Mouse (Mus musculus): ENCODE data around the gene Sbno1. TPM values are rescaled to one million over a fixed set of nuclear protein-coding genes. Genes with fewer than 3 reads are reported as not detected.

The Sbno1 gene
- polyA plus RNA-seq, 1 experiment from 2014 or later: 102 TPM

DNA sequence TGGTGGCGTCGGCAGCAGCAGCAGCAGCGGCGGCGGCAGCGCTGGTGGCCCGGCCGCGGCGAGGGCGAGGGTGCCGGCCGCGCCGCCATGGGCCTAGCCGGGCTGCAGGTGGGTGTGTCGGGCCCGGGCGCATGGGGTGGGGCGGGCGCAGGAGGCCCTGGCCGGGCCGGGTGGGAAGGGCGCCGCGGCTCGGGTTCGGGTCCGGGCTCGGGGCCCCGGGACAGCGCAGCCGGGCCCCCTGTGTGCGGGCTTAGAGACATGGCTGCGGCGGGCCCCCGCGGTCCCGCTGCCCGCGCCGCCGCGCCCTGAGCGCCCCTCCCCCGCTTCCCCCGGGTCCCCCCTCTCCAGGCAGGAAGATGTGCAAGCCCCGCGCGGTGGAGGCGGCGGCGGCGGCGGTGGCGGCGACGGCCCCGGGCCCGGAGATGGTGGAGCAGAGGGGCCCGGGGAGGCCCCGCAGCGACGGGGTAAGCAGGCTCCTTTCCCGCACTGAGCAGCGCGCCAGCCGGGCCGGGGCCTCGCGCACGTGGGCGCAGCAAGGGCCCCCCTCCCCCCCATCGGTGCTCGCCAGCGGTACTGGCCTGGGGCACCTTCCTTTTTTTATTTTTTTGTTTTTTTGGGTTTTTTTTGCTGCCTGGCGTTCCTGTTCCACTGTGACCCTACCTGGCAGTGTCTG is 20.0 kb upstream of the Sbno1 start:
- Histone ChIP-seq H3K9me3 (ENCODE audit: control insufficient read depth, low read length) (no peaks in the 10 kb centered on the region), H3K9ac (replicated peaks; ENCODE audit: low read depth, low read length) (peak overlapping the region; percentile 93), H3K4me3 (ENCODE audit: low read depth, low read length) (peak overlapping the region; percentile 84), H3K4me2 (ENCODE audit: low read depth, low read length) (peak overlapping the region; percentile 93), H3K27ac (ENCODE audit: low read depth, low read length) (peak overlapping the region; percentile 74), H3K27me3 (ENCODE audit: control insufficient read depth, insufficient read depth, low read length) (no peaks in the 10 kb centered on the region), H3K36me3 (ENCODE audit: control insufficient read depth, insufficient read depth, low read length) (peaks cover 32% of the 10 kb centered on the region), H3K4me1 (ENCODE audit: control insufficient read depth, insufficient read depth, low read length) (peaks cover 14% of the 10 kb centered on the region)
- WGBS: 1% methylated on average over 34 of the region's 77 CpGs
- peak; percentile 58 for ATAC-seq (ENCODE audit: low read depth)

- Histone ChIP-seq H3K9ac (replicated peaks; ENCODE audit: low read depth, low read length) (peak overlapping the region; percentile 93), H3K27me3 (ENCODE audit: control insufficient read depth, insufficient read depth, low read length) (no peaks in the 10 kb centered on the region), H3K4me3 (ENCODE audit: low read depth, low read length) (peak overlapping the region; percentile 84), H3K4me2 (ENCODE audit: low read depth, low read length) (peak overlapping the region; percentile 93), H3K36me3 (ENCODE audit: control insufficient read depth, insufficient read depth, low read length) (peaks cover 25% of the 10 kb centered on the region), H3K9me3 (ENCODE audit: control insufficient read depth, low read length) (no peaks in the 10 kb centered on the region), H3K4me1 (ENCODE audit: control insufficient read depth, insufficient read depth, low read length) (peaks cover 14% of the 10 kb centered on the region), H3K27ac (ENCODE audit: low read depth, low read length) (peak overlapping the region; percentile 74; the same call in 1 of the 2 replicates)
- peak; percentile 95 for ATAC-seq (ENCODE audit: low read depth)
- WGBS: 6% methylated on average over 47 of the region's 66 CpGs
Measured at GRCm38 (mm10) chr5:124444661-124445561, 19.1 kb upstream of the Sbno1 start.

DNA sequence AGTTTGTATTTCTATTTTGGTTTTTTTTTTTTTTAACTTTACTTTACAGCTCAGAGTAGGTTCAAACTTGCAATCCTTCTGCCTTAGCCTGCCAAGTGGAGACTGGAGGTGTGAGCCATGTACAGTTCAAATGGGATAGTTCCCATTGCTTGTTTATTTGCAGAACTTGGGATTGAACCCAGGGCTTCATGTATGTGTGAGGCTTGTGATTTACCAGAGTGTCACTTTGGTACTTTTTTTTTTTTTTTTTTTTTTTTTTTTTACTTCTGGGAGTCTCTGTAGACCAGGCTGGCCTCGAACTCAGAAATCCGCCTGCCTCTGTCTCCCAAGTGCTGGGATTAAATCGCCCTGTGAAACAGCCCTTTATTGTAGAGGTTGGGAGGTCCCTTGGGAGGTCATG is 18.4 kb upstream of the Sbno1 start:
- Histone ChIP-seq H3K4me2 (ENCODE audit: low read depth, low read length) (no peak overlapping the region), H3K27me3 (ENCODE audit: control insufficient read depth, insufficient read depth, low read length) (no peaks in the 10 kb centered on the region), H3K27ac (ENCODE audit: low read depth, low read length) (no peak overlapping the region), H3K9ac (replicated peaks; ENCODE audit: low read depth, low read length) (no peak overlapping the region), H3K36me3 (ENCODE audit: control insufficient read depth, insufficient read depth, low read length) (peaks cover 19% of the 10 kb centered on the region), H3K4me3 (ENCODE audit: low read depth, low read length) (peak overlapping the region; percentile 84; the same call in 1 of the 2 replicates), H3K4me1 (ENCODE audit: control insufficient read depth, insufficient read depth, low read length) (peaks cover 14% of the 10 kb centered on the region), H3K9me3 (ENCODE audit: control insufficient read depth, low read length) (no peaks in the 10 kb centered on the region)
- WGBS: 77% methylated on average over 3 of the region's 3 CpGs
- no peak for ATAC-seq (ENCODE audit: low read depth)

DNA sequence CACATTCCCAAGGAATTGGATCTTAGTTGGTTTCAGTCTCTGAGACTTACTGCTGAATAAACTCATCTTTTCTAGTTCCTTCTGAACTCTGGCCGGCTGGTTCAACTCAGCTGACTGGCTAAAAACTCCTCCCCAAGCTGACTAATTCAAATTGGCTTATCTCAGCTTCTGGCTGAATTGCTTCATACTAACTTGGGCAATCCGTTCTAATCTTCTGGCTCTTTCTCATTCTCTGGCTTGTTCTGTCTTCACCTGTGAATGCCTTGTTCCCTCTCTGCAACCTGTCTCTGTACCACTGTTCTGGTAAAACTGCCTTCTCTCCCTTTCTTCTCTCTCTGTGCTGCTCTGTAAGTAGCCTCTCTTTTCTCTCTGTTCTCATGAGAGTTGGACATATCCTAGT is 16.8 kb upstream of the Sbno1 start:
- peaks cover 3% of the 10 kb centered on the region; the same call in 1 of the 2 replicates for H3K36me3 ChIP-seq (ENCODE audit: control insufficient read depth, insufficient read depth, low read length)
- no peak overlapping the region for H3K4me3 ChIP-seq (ENCODE audit: low read depth, low read length)
- no peak overlapping the region for H3K9ac ChIP-seq (replicated peaks; ENCODE audit: low read depth, low read length)
- H3K4me1 ChIP-seq (ENCODE audit: control insufficient read depth, insufficient read depth, low read length): peaks cover 14% of the 10 kb centered on the region
- no peak overlapping the region for H3K4me2 ChIP-seq (ENCODE audit: low read depth, low read length)
- no peak overlapping the region for H3K27ac ChIP-seq (ENCODE audit: low read depth, low read length)
- H3K9me3 ChIP-seq (ENCODE audit: control insufficient read depth, low read length): no peaks in the 10 kb centered on the region
- 93% methylated on average over 2 of the region's 2 CpGs for WGBS
- no peak for ATAC-seq (ENCODE audit: low read depth)
- H3K27me3 ChIP-seq (ENCODE audit: control insufficient read depth, insufficient read depth, low read length): no peaks in the 10 kb centered on the region

GRCm38 (mm10) chr5:124440094-124440701 is 14.4 kb upstream of the Sbno1 start:
- no peaks in the 10 kb centered on the region for H3K36me3 ChIP-seq (ENCODE audit: control insufficient read depth, insufficient read depth, low read length)
- peak overlapping the region; percentile 18; the same call in 1 of the 2 replicates for H3K27ac ChIP-seq (ENCODE audit: low read depth, low read length)
- peaks cover 5% of the 10 kb centered on the region for H3K4me1 ChIP-seq (ENCODE audit: control insufficient read depth, insufficient read depth, low read length)
- H3K4me3 ChIP-seq (ENCODE audit: low read depth, low read length): peak overlapping the region; percentile 66
- H3K9ac ChIP-seq (replicated peaks; ENCODE audit: low read depth, low read length): peak overlapping the region; percentile 60
- WGBS: 2% methylated on average over 30 of the region's 30 CpGs
- no peaks in the 10 kb centered on the region for H3K9me3 ChIP-seq (ENCODE audit: control insufficient read depth, low read length)
- H3K4me2 ChIP-seq (ENCODE audit: low read depth, low read length): peak overlapping the region; percentile 98
- peak; percentile 76 for ATAC-seq (ENCODE audit: low read depth)
- no peaks in the 10 kb centered on the region for H3K27me3 ChIP-seq (ENCODE audit: control insufficient read depth, insufficient read depth, low read length)

DNA sequence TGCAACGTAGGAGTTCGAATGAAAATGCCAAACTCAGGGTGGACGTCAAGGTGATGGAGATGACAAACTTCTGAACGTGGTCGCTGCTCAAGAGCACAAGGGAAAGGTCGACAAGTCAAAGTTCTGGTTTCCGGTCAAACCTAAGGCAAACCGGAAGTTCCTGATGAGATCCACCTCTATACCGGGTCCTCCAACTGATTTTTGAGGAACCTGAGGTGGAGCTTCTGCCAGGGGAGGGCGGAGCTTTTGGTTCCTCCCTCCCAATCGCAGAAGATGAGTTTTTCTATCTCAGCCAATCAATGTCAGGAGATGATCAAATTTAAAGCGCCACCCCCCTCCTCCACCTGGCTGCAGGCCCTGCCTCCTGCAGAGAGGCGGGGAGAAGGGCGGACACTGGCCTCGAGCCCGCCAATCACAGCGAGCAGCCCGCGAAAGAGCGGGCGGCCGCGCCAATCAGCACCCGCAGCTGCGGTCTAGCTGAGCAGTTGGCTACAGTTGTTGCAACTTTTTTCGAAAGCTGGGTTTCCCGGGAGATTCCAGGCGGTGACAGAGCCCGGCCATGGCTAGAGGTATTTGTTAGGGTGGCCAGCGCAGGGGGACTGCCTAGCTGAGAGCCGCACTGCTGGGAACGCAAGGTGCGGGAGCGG is 13.8 kb upstream of the Sbno1 start, which contains the start of gene Kmt5a:
Gene Kmt5a, plus strand, starts transcription at position 484 of the 647 bp plus-strand sequence.
- H3K27ac ChIP-seq (ENCODE audit: low read depth, low read length): peak within 1 kb of the TSS; percentile 18; the same call in 1 of the 2 replicates
- 1% methylated on average over 33 of the region's 34 CpGs for WGBS

DNA sequence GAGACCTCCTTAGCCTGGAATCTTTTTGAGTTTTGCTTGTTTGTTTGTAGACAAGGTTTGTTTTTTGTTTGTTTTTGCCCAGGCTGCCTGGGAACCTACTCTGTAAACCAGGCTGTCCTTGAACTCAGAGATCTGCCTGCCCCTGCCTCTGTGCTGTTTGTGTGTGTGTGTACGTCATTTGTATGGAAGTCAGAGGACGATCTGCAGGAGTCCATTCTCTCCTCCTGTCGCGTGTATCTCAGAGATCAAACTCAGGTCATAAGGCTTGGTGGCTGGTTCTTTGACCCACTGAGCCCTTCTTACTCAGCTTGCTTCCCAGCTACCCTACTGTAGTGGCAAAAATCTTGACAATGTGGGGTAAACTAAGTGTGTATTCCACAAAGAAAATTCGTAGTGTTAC is 12.9 kb upstream of the Sbno1 start:
- no peak overlapping the region; the same call in 1 of the 2 replicates for H3K4me2 ChIP-seq (ENCODE audit: low read depth, low read length)
- peak overlapping the region; percentile 66; the same call in 1 of the 2 replicates for H3K4me3 ChIP-seq (ENCODE audit: low read depth, low read length)
- H3K4me1 ChIP-seq (ENCODE audit: control insufficient read depth, insufficient read depth, low read length): no peaks in the 10 kb centered on the region; the same call in none of the 2 replicates
- H3K36me3 ChIP-seq (ENCODE audit: control insufficient read depth, insufficient read depth, low read length): no peaks in the 10 kb centered on the region
- ATAC-seq (ENCODE audit: low read depth): no peak
- no peaks in the 10 kb centered on the region for H3K27me3 ChIP-seq (ENCODE audit: control insufficient read depth, insufficient read depth, low read length)
- no peaks in the 10 kb centered on the region for H3K9me3 ChIP-seq (ENCODE audit: control insufficient read depth, low read length)
- no peak overlapping the region for H3K9ac ChIP-seq (replicated peaks; ENCODE audit: low read depth, low read length)
- H3K27ac ChIP-seq (ENCODE audit: low read depth, low read length): no peak overlapping the region
- 66% methylated on average over 5 of the region's 5 CpGs for WGBS

More for the DNA sequence above, 13.8 kb upstream of the Sbno1 start, which contains the start of gene Kmt5a:
- H3K4me1 ChIP-seq (ENCODE audit: control insufficient read depth, insufficient read depth, low read length): peaks cover 2% of the 10 kb centered on the region
- no peaks in the 10 kb centered on the region for H3K9me3 ChIP-seq (ENCODE audit: control insufficient read depth, low read length)
- H3K9ac ChIP-seq (replicated peaks; ENCODE audit: low read depth, low read length): peak within 1 kb of the TSS; percentile 60
- H3K4me2 ChIP-seq (ENCODE audit: low read depth, low read length): peak within 1 kb of the TSS; percentile 98
- ATAC-seq (ENCODE audit: low read depth): peak; percentile 97
- H3K4me3 ChIP-seq (ENCODE audit: low read depth, low read length): peak within 1 kb of the TSS; percentile 66
- no peaks in the 10 kb centered on the region for H3K36me3 ChIP-seq (ENCODE audit: control insufficient read depth, insufficient read depth, low read length)
- H3K27me3 ChIP-seq (ENCODE audit: control insufficient read depth, insufficient read depth, low read length): no peaks in the 10 kb centered on the region

GRCm38 (mm10) chr5:124438229-124438628 is 12.4 kb upstream of the Sbno1 start:
- no peak overlapping the region for H3K4me2 ChIP-seq (ENCODE audit: low read depth, low read length)
- H3K9me3 ChIP-seq (ENCODE audit: control insufficient read depth, low read length): no peaks in the 10 kb centered on the region
- WGBS: 93% methylated on average over 5 of the region's 5 CpGs
- no peak overlapping the region for H3K9ac ChIP-seq (replicated peaks; ENCODE audit: low read depth, low read length)
- no peak overlapping the region for H3K27ac ChIP-seq (ENCODE audit: low read depth, low read length)
- no peaks in the 10 kb centered on the region for H3K27me3 ChIP-seq (ENCODE audit: control insufficient read depth, insufficient read depth, low read length)
- no peak overlapping the region for H3K4me3 ChIP-seq (ENCODE audit: low read depth, low read length)
- no peaks in the 10 kb centered on the region; the same call in none of the 2 replicates for H3K4me1 ChIP-seq (ENCODE audit: control insufficient read depth, insufficient read depth, low read length)
- no peak for ATAC-seq (ENCODE audit: low read depth)
- no peaks in the 10 kb centered on the region for H3K36me3 ChIP-seq (ENCODE audit: control insufficient read depth, insufficient read depth, low read length)
